Mouse (Mus musculus) cerebellum, adult 2 months (tissue): ENCODE measurements around the gene Lrrfip2. TPM values are rescaled to one million over a fixed set of nuclear protein-coding genes. Genes with fewer than 3 reads are reported as not detected.

Experiments
- DNase-seq, 2 experiments: peaks; one replicate each; pipeline ENCODE4 v3.0.0; 2021
- H3K27ac ChIP-seq: fragments of 200-500 bp; 2 replicates; pipeline ENCODE4 v1.5.1; 2012; ENCODE audit warnings: low read length, control low read depth, inconsistent platforms; ENCODE audit not compliant: insufficient read depth
- H3K27me3 ChIP-seq: fragments of 200-500 bp; 2 replicates; pipeline ENCODE4 v1.6.1; 2012; ENCODE audit warnings: inconsistent platforms, mild to moderate bottlenecking, low read length, moderate library complexity; ENCODE audit not compliant: control insufficient read depth, insufficient read depth
- H3K4me1 ChIP-seq: fragments of 200-500 bp; 2 replicates; pipeline ENCODE4 v1.6.1; 2011; ENCODE audit warnings: low read length; ENCODE audit not compliant: control insufficient read depth, insufficient read depth
- H3K4me3 ChIP-seq: fragments of 200-500 bp; replicated peaks from 2 replicates; pipeline ENCODE3; 2011; ENCODE audit warnings: mild to moderate bottlenecking, low read depth, low read length, control low read depth; ENCODE audit not compliant: insufficient read depth
- CTCF ChIP-seq: fragments of 200-500 bp; IDR thresholded peaks from 2 replicates; pipeline ENCODE4 v1.5.1; 2011; ENCODE audit warnings: low read depth, mild to moderate bottlenecking, control low read depth, low read length, moderate library complexity, borderline replicate concordance; ENCODE audit not compliant: insufficient read depth
- POLR2A ChIP-seq: fragments of 200-500 bp; IDR thresholded peaks from 2 replicates; pipeline ENCODE4 v1.6.1; 2011; ENCODE audit warnings: low read length, control low read depth, borderline replicate concordance; ENCODE audit not compliant: insufficient read depth
- WGBS: fragments of 180-500 bp; shearing (Covaris S2); methylation state at CpG from one replicate; pipeline ENCODE4 v1.1.7; 2018; 5-methylcytosine and 5-hydroxymethylcytosine counted together
- polyA plus RNA-seq: library from polyadenylated mRNA; depleted of rRNA; stranded (reverse); fragments of >200 nt; gene quantifications from 2 replicates; pipeline ENCODE4 v1.2.3, GENCODE M21; 2012

Gene Lrrfip2
- polyA plus RNA-seq, 1 experiment = 62.8 TPM

GRCm38 (mm10) chr9:111182176-111182575 lies 64.8 kb downstream of the Lrrfip2 start:
- Histone ChIP-seq H3K4me3 (no peak overlapping the region), H3K4me1 (peaks cover 8% of the 10 kb centered on the region), H3K27me3 (no peaks in the 10 kb centered on the region), H3K27ac (peak overlapping the region; percentile 39; the same call in 1 of the 2 replicates)
- TF ChIP-seq POLR2A (no peak), CTCF (no peak)
- WGBS = 10% methylated on average over 3 of the region's 3 CpGs
- peak in 1 of 2 experiments; percentile 57 for DNase-seq

GRCm38 (mm10) chr9:111184929-111185328 lies 67.5 kb downstream of the Lrrfip2 start:
- no peak for TF ChIP-seq CTCF
- TF ChIP-seq POLR2A = no peak
- no peak overlapping the region for H3K27ac ChIP-seq
- H3K4me3 ChIP-seq = no peak overlapping the region
- H3K4me1 ChIP-seq = peaks cover 8% of the 10 kb centered on the region
- no peaks in the 10 kb centered on the region for H3K27me3 ChIP-seq
- DNase-seq = no peak
- 83% methylated on average over 4 of the region's 4 CpGs for WGBS

- DNase-seq = no peak
- Histone ChIP-seq H3K4me1 (peaks cover 8% of the 10 kb centered on the region), H3K4me3 (no peak overlapping the region), H3K27ac (no peak overlapping the region), H3K27me3 (no peaks in the 10 kb centered on the region)
- 62% methylated on average over 6 of the region's 6 CpGs for WGBS
- TF ChIP-seq POLR2A (no peak), CTCF (no peak)
Observed at GRCm38 (mm10) chr9:111186861-111187260, 69.5 kb downstream of the Lrrfip2 start.

- Histone ChIP-seq H3K4me3 (no peak overlapping the region), H3K27ac (no peak overlapping the region), H3K4me1 (no peaks in the 10 kb centered on the region; the same call in 1 of the 2 replicates), H3K27me3 (no peaks in the 10 kb centered on the region)
- DNase-seq = no peak
- WGBS = 91% methylated on average over 7 of the region's 7 CpGs
- no peak for TF ChIP-seq CTCF
- no peak for TF ChIP-seq POLR2A
Observed at GRCm38 (mm10) chr9:111188731-111189130, 71.3 kb downstream of the Lrrfip2 start.

GRCm38 (mm10) chr9:111193211-111193610 lies 75.8 kb downstream of the Lrrfip2 start:
- TF ChIP-seq POLR2A (no peak), CTCF (no peak)
- Histone ChIP-seq H3K4me1 (no peaks in the 10 kb centered on the region), H3K27ac (no peak overlapping the region), H3K4me3 (no peak overlapping the region), H3K27me3 (no peaks in the 10 kb centered on the region)
- DNase-seq = no peak
- 95% methylated on average over 2 of the region's 2 CpGs for WGBS

GRCm38 (mm10) chr9:111197116-111197515 lies 79.7 kb downstream of the Lrrfip2 start:
- TF ChIP-seq CTCF (no peak), POLR2A (no peak)
- Histone ChIP-seq H3K27ac (no peak overlapping the region), H3K27me3 (no peaks in the 10 kb centered on the region), H3K4me3 (no peak overlapping the region), H3K4me1 (no peaks in the 10 kb centered on the region)
- DNase-seq = no peak
- 95% methylated on average over 3 of the region's 3 CpGs for WGBS

- WGBS = 88% methylated on average over 4 of the region's 4 CpGs
- H3K4me3 ChIP-seq = no peak overlapping the region
- no peak for DNase-seq
- H3K4me1 ChIP-seq = no peaks in the 10 kb centered on the region
- H3K27me3 ChIP-seq = no peaks in the 10 kb centered on the region
- no peak overlapping the region for H3K27ac ChIP-seq
- TF ChIP-seq CTCF (no peak), POLR2A (no peak)
Observed at GRCm38 (mm10) chr9:111197712-111198111, 80.3 kb downstream of the Lrrfip2 start.

GRCm38 (mm10) chr9:111198332-111198731 lies 80.9 kb downstream of the Lrrfip2 start:
- H3K4me1 ChIP-seq = no peaks in the 10 kb centered on the region
- DNase-seq = no peak
- no peaks in the 10 kb centered on the region for H3K27me3 ChIP-seq
- no peak for TF ChIP-seq POLR2A
- no peak for TF ChIP-seq CTCF
- WGBS = 94% methylated on average over 1 of the region's 1 CpGs
- H3K4me3 ChIP-seq = no peak overlapping the region
- H3K27ac ChIP-seq = no peak overlapping the region
